Mouse (Mus musculus): Measurements from ENCODE around the gene Sgcd. TPM values are rescaled to one million over a fixed set of nuclear protein-coding genes. Genes with fewer than 3 reads are reported as not detected.
"Not testable (repeated sequence)": the region's sequence is repeated elsewhere in the genome, so short reads cannot be mapped to it uniquely, and the experiment has no call there.

Sgcd gene
- total and polyA plus RNA-seq, 3 experiments, result 0.93 to 21.0 (median 10.1) TPM

- no peak for DNase-seq
Observed at GRCm38 (mm10) chr11:47460149-47460548, 528.6 kb downstream of the Sgcd start.

- DNase-seq, result no peak
Observed at GRCm38 (mm10) chr11:47459214-47459613, 529.6 kb downstream of the Sgcd start.

GRCm38 (mm10) chr11:47447790-47448189, 541.0 kb downstream of the Sgcd start:
- no peak for DNase-seq

- DNase-seq, result no peak
Observed at GRCm38 (mm10) chr11:47446337-47446736, 542.4 kb downstream of the Sgcd start.

GRCm38 (mm10) chr11:47445683-47446082, 543.1 kb downstream of the Sgcd start:
- no peak for DNase-seq

- no peak for DNase-seq
Observed at GRCm38 (mm10) chr11:47442266-47442665, 546.5 kb downstream of the Sgcd start.

GRCm38 (mm10) chr11:47399607-47400006, 589.2 kb downstream of the Sgcd start:
- no peak for DNase-seq

- DNase-seq, result not testable (repeated sequence)
Observed at GRCm38 (mm10) chr11:47390798-47391197, 598.0 kb downstream of the Sgcd start.

GRCm38 (mm10) chr11:47389327-47389726, 599.4 kb downstream of the Sgcd start:
- no peak for DNase-seq

GRCm38 (mm10) chr11:47387726-47388125, 601.0 kb downstream of the Sgcd start:
- peak; percentile 4 for DNase-seq

- no peak for DNase-seq
Observed at GRCm38 (mm10) chr11:47386136-47386535, 602.6 kb downstream of the Sgcd start.

GRCm38 (mm10) chr11:47379630-47379958, 609.2 kb downstream of the Sgcd start:
- DNase-seq, result no peak

- peak; percentile 53 for DNase-seq
Observed at GRCm38 (mm10) chr11:47378843-47379629, 609.7 kb downstream of the Sgcd start.

GRCm38 (mm10) chr11:47377421-47377820, 611.3 kb downstream of the Sgcd start:
- DNase-seq, result no peak

- DNase-seq, result no peak
Observed at GRCm38 (mm10) chr11:47376915-47377314, 611.9 kb downstream of the Sgcd start.

GRCm38 (mm10) chr11:47371616-47372015, 617.2 kb downstream of the Sgcd start:
- no peak for DNase-seq

GRCm38 (mm10) chr11:47351585-47351984, 637.2 kb downstream of the Sgcd start:
- no peak for DNase-seq

- DNase-seq, result no peak
Observed at GRCm38 (mm10) chr11:47343486-47343885, 645.3 kb downstream of the Sgcd start.

GRCm38 (mm10) chr11:47333702-47334101, 655.1 kb downstream of the Sgcd start:
- DNase-seq, result no peak

- no peak for DNase-seq
Observed at GRCm38 (mm10) chr11:47305579-47305978, 683.2 kb downstream of the Sgcd start.

GRCm38 (mm10) chr11:47304702-47305450, 683.9 kb downstream of the Sgcd start:
- peak; percentile 17 for DNase-seq

GRCm38 (mm10) chr11:47299777-47300176, 689.0 kb downstream of the Sgcd start:
- no peak for DNase-seq

- DNase-seq, result no peak
Observed at GRCm38 (mm10) chr11:47297805-47298340, 690.9 kb downstream of the Sgcd start.
